Mouse (Mus musculus) G1E (cell line): ENCODE measurements around the gene Supt16.

Source experiments
- CTCF ChIP-seq: IDR thresholded peaks from 2 replicates; pipeline ENCODE4 v1.5.1; 2012; ENCODE audit warnings: low read depth, low read length, inconsistent platforms, mixed read lengths
- GATA1 ChIP-seq: IDR thresholded peaks from 2 replicates; pipeline ENCODE4 v1.6.1; 2012; ENCODE audit warnings: borderline replicate concordance, low read length, inconsistent platforms, mixed read lengths
- POLR2AphosphoS5 ChIP-seq: IDR thresholded peaks from 2 replicates; pipeline ENCODE4 v1.6.1; 2012; ENCODE audit warnings: low read depth, low read length, inconsistent platforms; ENCODE audit not compliant: insufficient replicate concordance

GRCm38 (mm10) chr14:52195691-52196090 is 1.5 kb downstream of the Supt16 start:
- TF ChIP-seq CTCF (peak; percentile 48), GATA1 (no peak), POLR2AphosphoS5 (no peak)
